Mouse (Mus musculus): ENCODE results near the gene Timmdc1.

DNA sequence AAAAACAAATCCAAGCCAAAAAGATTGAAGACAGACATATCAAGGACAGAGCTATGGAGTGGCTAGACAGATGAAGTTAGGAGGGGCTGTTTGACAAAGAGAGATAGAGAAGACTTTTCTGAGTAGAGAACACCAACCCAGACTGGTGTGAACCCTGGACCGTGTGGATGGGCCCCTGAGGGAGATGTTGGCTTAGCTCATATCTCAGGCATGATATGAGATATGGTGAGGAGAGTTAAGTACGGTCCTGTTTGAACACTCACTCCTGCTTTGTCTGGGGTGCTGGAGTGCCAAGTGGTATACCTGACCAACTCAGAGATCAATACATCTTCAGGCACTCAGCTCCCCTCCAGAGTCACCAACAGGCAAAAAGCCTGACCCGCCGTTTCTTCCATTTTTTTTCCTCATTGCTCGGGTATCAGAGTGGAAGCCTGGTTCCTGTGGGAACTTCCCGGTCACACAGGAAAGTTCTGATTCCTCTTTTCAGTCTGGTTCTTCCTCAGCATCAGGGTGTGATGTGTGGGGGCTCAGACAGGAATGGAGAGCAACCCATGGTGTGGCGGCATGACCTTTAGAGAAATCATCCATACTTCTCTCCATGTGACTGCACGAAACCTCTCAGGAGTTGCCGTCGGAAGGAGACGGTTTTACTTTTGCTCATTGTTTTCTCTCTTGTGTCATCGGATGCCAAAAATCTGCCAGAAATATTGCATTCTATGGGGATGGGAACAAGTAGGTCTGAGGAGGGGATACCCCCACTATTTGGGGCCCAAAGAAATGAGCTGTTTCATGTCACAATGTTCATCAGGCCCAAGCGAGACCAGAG lies 55.2 kb downstream of the Timmdc1 start:
- TF ChIP-seq CTCF (IDR thresholded peaks at IDR 0.05; ENCODE audit: extremely low read depth, insufficient read length, insufficient replicate concordance, low read depth, low read length) (no peak), POLR2A (IDR thresholded peaks at IDR 0.05; ENCODE audit: low read depth, low read length) (no peak)
